Mouse (Mus musculus) midbrain, embryonic 13.5 days (tissue): ENCODE data around the gene Slc23a3. TPM values are rescaled to one million over a fixed set of nuclear protein-coding genes. Genes with fewer than 3 reads are reported as not detected.

Source experiments
- ATAC-seq: fragments of 200-750 bp; cut with Nextera tagmentation; 2 replicates; pipeline ENCODE4 v1.8.0; 2017; ENCODE audit warnings: mild to moderate bottlenecking, moderate TSS enrichment, moderate library complexity
- H3K27ac ChIP-seq: fragments of 300-500 bp; sonication (generic); 2 replicates; pipeline ENCODE4 v1.5.1; 2015; ENCODE audit warnings: inconsistent platforms, mild to moderate bottlenecking, moderate library complexity
- H3K27me3 ChIP-seq: fragments of 300-500 bp; sonication (generic); 2 replicates; pipeline ENCODE4 v1.6.1; 2015; ENCODE audit warnings: mild to moderate bottlenecking, inconsistent platforms
- H3K36me3 ChIP-seq: fragments of 300-500 bp; sonication (generic); 2 replicates; pipeline ENCODE4 v1.6.1; 2015; ENCODE audit warnings: mild to moderate bottlenecking, inconsistent platforms
- H3K4me1 ChIP-seq: fragments of 300-500 bp; sonication (generic); replicated peaks from 2 replicates; pipeline ENCODE4 v1.6.1; 2015; ENCODE audit warnings: inconsistent platforms
- H3K4me2 ChIP-seq: fragments of 300-500 bp; sonication (generic); replicated peaks from 2 replicates; pipeline ENCODE4 v1.6.1; 2015; ENCODE audit warnings: moderate library complexity, mild to moderate bottlenecking, inconsistent platforms
- H3K4me3 ChIP-seq: fragments of 300-500 bp; sonication (generic); replicated peaks from 2 replicates; pipeline ENCODE4 v1.5.1; 2015; ENCODE audit warnings: mild to moderate bottlenecking, inconsistent platforms
- H3K9ac ChIP-seq: fragments of 300-500 bp; sonication (generic); replicated peaks from 2 replicates; pipeline ENCODE4 v1.6.1; 2015; ENCODE audit warnings: mild to moderate bottlenecking, inconsistent platforms
- H3K9me3 ChIP-seq: fragments of 300-500 bp; sonication (generic); 2 replicates; pipeline ENCODE4 v1.6.1; 2016; ENCODE audit warnings: mild to moderate bottlenecking, inconsistent platforms
- WGBS: fragments of 180-500 bp; shearing (Covaris S2); methylation state at CpG from one replicate; pipeline ENCODE4 v1.1.7; 2015; 5-methylcytosine and 5-hydroxymethylcytosine counted together
- polyA plus RNA-seq: library from polyadenylated mRNA; unstranded; fragments of >200 nt; fragmentation: Nextera tagmentation; extraction: Ambion mirVana; gene quantifications from 2 replicates; pipeline ENCODE4 v1.2.1, GENCODE M21; 2015

Gene Slc23a3
- polyA plus RNA-seq, 1 experiment from 2014 or later: not detected

GRCm38 (mm10) chr1:75158990-75159389, 25.3 kb upstream of the Slc23a3 start:
- no peaks in the 10 kb centered on the region; the same call in 1 of the 2 replicates for H3K27me3 ChIP-seq
- H3K36me3 ChIP-seq: no peaks in the 10 kb centered on the region
- H3K9ac ChIP-seq: no peak overlapping the region
- H3K27ac ChIP-seq: no peak overlapping the region
- ATAC-seq: no peak
- no peak overlapping the region for H3K4me3 ChIP-seq
- no peaks in the 10 kb centered on the region for H3K4me1 ChIP-seq
- no peaks in the 10 kb centered on the region for H3K9me3 ChIP-seq
- H3K4me2 ChIP-seq: no peak overlapping the region

- no peaks in the 10 kb centered on the region for H3K36me3 ChIP-seq
- H3K9me3 ChIP-seq: no peaks in the 10 kb centered on the region
- 74% methylated on average over 3 of the region's 3 CpGs for WGBS
- no peak overlapping the region for H3K4me3 ChIP-seq
- H3K27ac ChIP-seq: no peak overlapping the region
- ATAC-seq: no peak
- H3K4me2 ChIP-seq: no peak overlapping the region
- H3K27me3 ChIP-seq: no peaks in the 10 kb centered on the region; the same call in 1 of the 2 replicates
- no peak overlapping the region for H3K9ac ChIP-seq
- H3K4me1 ChIP-seq: no peaks in the 10 kb centered on the region
Observed at GRCm38 (mm10) chr1:75155837-75156236, 22.1 kb upstream of the Slc23a3 start.

GRCm38 (mm10) chr1:75148727-75149126, 15.0 kb upstream of the Slc23a3 start:
- Histone ChIP-seq H3K4me3 (no peak overlapping the region), H3K9ac (no peak overlapping the region), H3K36me3 (peaks cover 46% of the 10 kb centered on the region), H3K4me2 (no peak overlapping the region), H3K27ac (no peak overlapping the region), H3K4me1 (peaks cover 13% of the 10 kb centered on the region), H3K9me3 (no peaks in the 10 kb centered on the region), H3K27me3 (no peaks in the 10 kb centered on the region)
- no peak for ATAC-seq
- WGBS: 92% methylated on average over 4 of the region's 4 CpGs

GRCm38 (mm10) chr1:75147411-75148135, 13.9 kb upstream of the Slc23a3 start:
- WGBS: 84% methylated on average over 7 of the region's 7 CpGs
- H3K4me2 ChIP-seq: no peak overlapping the region
- peaks cover 19% of the 10 kb centered on the region for H3K4me1 ChIP-seq
- H3K36me3 ChIP-seq: peaks cover 46% of the 10 kb centered on the region
- ATAC-seq: no peak
- no peaks in the 10 kb centered on the region for H3K27me3 ChIP-seq
- H3K9ac ChIP-seq: no peak overlapping the region
- no peak overlapping the region for H3K27ac ChIP-seq
- no peak overlapping the region for H3K4me3 ChIP-seq
- no peaks in the 10 kb centered on the region for H3K9me3 ChIP-seq

- WGBS: 97% methylated on average over 3 of the region's 3 CpGs
Observed at GRCm38 (mm10) chr1:75145589-75145988, 11.9 kb upstream of the Slc23a3 start.

GRCm38 (mm10) chr1:75142301-75143261, 8.9 kb upstream of the Slc23a3 start, which contains the start of the genes Cnppd1 and Retreg2:
Gene Cnppd1, minus strand, starts transcription at chr1:75142711.
Gene Retreg2, plus strand, starts transcription at chr1:75142778.
- H3K27ac ChIP-seq: peak within 1 kb of the TSS; percentile 98
- H3K36me3 ChIP-seq: peaks cover 56% of the 10 kb centered on the region
- under 1% methylated on average over 85 of the region's 91 CpGs for WGBS
- peak within 1 kb of the TSS; percentile 83 for H3K4me3 ChIP-seq
- H3K4me1 ChIP-seq: peaks cover 49% of the 10 kb centered on the region
- peak within 1 kb of the TSS; percentile 95 for H3K9ac ChIP-seq
- ATAC-seq: peak; percentile 93
- no peaks in the 10 kb centered on the region for H3K27me3 ChIP-seq
- peak within 1 kb of the TSS; percentile 94 for H3K4me2 ChIP-seq
- H3K9me3 ChIP-seq: no peaks in the 10 kb centered on the region

More at GRCm38 (mm10) chr1:75145589-75145988, 11.9 kb upstream of the Slc23a3 start:
- Histone ChIP-seq H3K27me3 (no peaks in the 10 kb centered on the region), H3K4me1 (peaks cover 32% of the 10 kb centered on the region), H3K9ac (no peak overlapping the region), H3K9me3 (no peaks in the 10 kb centered on the region), H3K27ac (no peak overlapping the region), H3K4me2 (no peak overlapping the region), H3K4me3 (no peak overlapping the region), H3K36me3 (peaks cover 46% of the 10 kb centered on the region)
- ATAC-seq: no peak

- H3K4me1 ChIP-seq: peaks cover 49% of the 10 kb centered on the region
- under 1% methylated on average over 53 of the region's 53 CpGs for WGBS
- ATAC-seq: peak; percentile 28; the same call in 1 of the 2 replicates
Observed at GRCm38 (mm10) chr1:75141486-75142190, 7.9 kb upstream of the Slc23a3 start.

GRCm38 (mm10) chr1:75140601-75141190, 7.0 kb upstream of the Slc23a3 start:
- no peaks in the 10 kb centered on the region for H3K9me3 ChIP-seq
- H3K27ac ChIP-seq: peak overlapping the region; percentile 98
- H3K4me2 ChIP-seq: peak overlapping the region; percentile 94
- peak overlapping the region; percentile 83 for H3K4me3 ChIP-seq
- peaks cover 56% of the 10 kb centered on the region for H3K36me3 ChIP-seq
- 62% methylated on average over 4 of the region's 4 CpGs for WGBS
- peak overlapping the region; percentile 95 for H3K9ac ChIP-seq
- H3K27me3 ChIP-seq: no peaks in the 10 kb centered on the region
- ATAC-seq: 0 out of 2 replicates have a peak, but pooled peaks have one; percentile 2
- H3K4me1 ChIP-seq: peaks cover 49% of the 10 kb centered on the region

More at GRCm38 (mm10) chr1:75141486-75142190, 7.9 kb upstream of the Slc23a3 start:
- Histone ChIP-seq H3K27me3 (no peaks in the 10 kb centered on the region), H3K9ac (peak overlapping the region; percentile 95), H3K36me3 (peaks cover 56% of the 10 kb centered on the region), H3K27ac (peak overlapping the region; percentile 98), H3K4me2 (peak overlapping the region; percentile 94), H3K9me3 (no peaks in the 10 kb centered on the region), H3K4me3 (peak overlapping the region; percentile 83)

- Histone ChIP-seq H3K4me3 (no peak overlapping the region), H3K4me2 (no peak overlapping the region), H3K9me3 (no peaks in the 10 kb centered on the region), H3K27ac (no peak overlapping the region), H3K36me3 (peaks cover 47% of the 10 kb centered on the region), H3K9ac (no peak overlapping the region), H3K27me3 (no peaks in the 10 kb centered on the region), H3K4me1 (peaks cover 33% of the 10 kb centered on the region)
- 88% methylated on average over 2 of the region's 2 CpGs for WGBS
- ATAC-seq: no peak
Observed at GRCm38 (mm10) chr1:75138448-75138847, 4.8 kb upstream of the Slc23a3 start.

- Histone ChIP-seq H3K4me2 (no peak overlapping the region), H3K27ac (no peak overlapping the region), H3K27me3 (no peaks in the 10 kb centered on the region), H3K4me1 (peaks cover 26% of the 10 kb centered on the region), H3K9me3 (no peaks in the 10 kb centered on the region), H3K9ac (no peak overlapping the region), H3K4me3 (no peak overlapping the region), H3K36me3 (peaks cover 47% of the 10 kb centered on the region)
- ATAC-seq: no peak
- 77% methylated on average over 3 of the region's 3 CpGs for WGBS
Observed at GRCm38 (mm10) chr1:75136730-75137129, 3.0 kb upstream of the Slc23a3 start.

- Histone ChIP-seq H3K4me2 (no peak overlapping the region), H3K27ac (no peak overlapping the region), H3K36me3 (peaks cover 47% of the 10 kb centered on the region), H3K9ac (no peak overlapping the region), H3K4me1 (peaks cover 24% of the 10 kb centered on the region), H3K9me3 (no peaks in the 10 kb centered on the region), H3K27me3 (no peaks in the 10 kb centered on the region), H3K4me3 (no peak overlapping the region)
- no peak for ATAC-seq
- WGBS: 91% methylated on average over 6 of the region's 6 CpGs
Observed at GRCm38 (mm10) chr1:75136293-75136692, 2.6 kb upstream of the Slc23a3 start.
